Mouse (Mus musculus) hindbrain, embryonic 15.5 days (tissue): ENCODE data around the gene Sh3yl1. TPM values are rescaled to one million over a fixed set of nuclear protein-coding genes. Genes with fewer than 3 reads are reported as not detected.

Experiments used
- ATAC-seq: fragments of 200-750 bp; cut with Nextera tagmentation; 2 replicates; pipeline ENCODE4 v1.8.0; 2017; ENCODE audit warnings: low read depth, moderate number of reproducible peaks, moderate TSS enrichment; ENCODE audit not compliant: low FRiP score
- H3K27ac ChIP-seq: fragments of 300-500 bp; sonication (generic); replicated peaks from 2 replicates; pipeline ENCODE4 v1.5.1; 2015; ENCODE audit warnings: mild to moderate bottlenecking, inconsistent platforms
- H3K27me3 ChIP-seq: fragments of 300-500 bp; sonication (generic); 2 replicates; pipeline ENCODE4 v1.6.1; 2015; ENCODE audit warnings: control low read depth, inconsistent platforms
- H3K36me3 ChIP-seq: fragments of 300-500 bp; sonication (generic); 2 replicates; pipeline ENCODE4 v1.6.1; 2015; ENCODE audit warnings: control low read depth, inconsistent platforms
- H3K4me1 ChIP-seq: fragments of 300-500 bp; sonication (generic); replicated peaks from 2 replicates; pipeline ENCODE4 v1.6.1; 2015; ENCODE audit warnings: control low read depth, inconsistent platforms
- H3K4me2 ChIP-seq: fragments of 300-500 bp; sonication (generic); 2 replicates; pipeline ENCODE4 v1.6.1; 2015; ENCODE audit warnings: moderate library complexity, mild to moderate bottlenecking, inconsistent platforms
- H3K4me3 ChIP-seq: fragments of 300-500 bp; sonication (generic); 2 replicates; pipeline ENCODE4 v1.5.1; 2015; ENCODE audit warnings: mild to moderate bottlenecking, inconsistent platforms
- H3K9ac ChIP-seq: fragments of 300-500 bp; sonication (generic); 2 replicates; pipeline ENCODE4 v1.6.1; 2015; ENCODE audit warnings: inconsistent platforms
- H3K9me3 ChIP-seq: fragments of 300-500 bp; sonication (generic); 2 replicates; pipeline ENCODE4 v1.6.1; 2016; ENCODE audit warnings: control low read depth, inconsistent platforms
- WGBS: fragments of 180-500 bp; shearing (Covaris S2); methylation state at CpG from one replicate; pipeline ENCODE4 v1.1.7; 2015; 5-methylcytosine and 5-hydroxymethylcytosine counted together
- polyA plus RNA-seq: library from polyadenylated mRNA; unstranded; fragments of >200 nt; fragmentation: Nextera tagmentation; extraction: Ambion mirVana; gene quantifications from 2 replicates; pipeline ENCODE4 v1.2.1, GENCODE M21; 2015

The Sh3yl1 gene
- polyA plus RNA-seq, 1 experiment from 2014 or later, result 48.7 TPM

GRCm38 (mm10) chr12:30897039-30897438 lies 14.4 kb upstream of the Sh3yl1 start:
- H3K4me1 ChIP-seq, result no peaks in the 10 kb centered on the region
- H3K9ac ChIP-seq, result no peak overlapping the region
- WGBS, result over 99% methylated on average over 4 of the region's 4 CpGs
- H3K27me3 ChIP-seq, result no peaks in the 10 kb centered on the region
- H3K4me2 ChIP-seq, result no peak overlapping the region
- H3K36me3 ChIP-seq, result peaks cover 18% of the 10 kb centered on the region
- H3K27ac ChIP-seq, result no peak overlapping the region
- no peak overlapping the region for H3K4me3 ChIP-seq
- no peaks in the 10 kb centered on the region for H3K9me3 ChIP-seq
- ATAC-seq, result no peak

GRCm38 (mm10) chr12:30908658-30909057 lies 2.8 kb upstream of the Sh3yl1 start:
- peaks cover 23% of the 10 kb centered on the region for H3K4me1 ChIP-seq
- H3K27ac ChIP-seq, result no peak overlapping the region
- no peak overlapping the region for H3K9ac ChIP-seq
- peaks cover 1% of the 10 kb centered on the region; the same call in 1 of the 2 replicates for H3K36me3 ChIP-seq
- H3K9me3 ChIP-seq, result no peaks in the 10 kb centered on the region
- no peaks in the 10 kb centered on the region for H3K27me3 ChIP-seq
- no peak overlapping the region for H3K4me3 ChIP-seq
- H3K4me2 ChIP-seq, result no peak overlapping the region
- 94% methylated on average over 1 of the region's 1 CpGs for WGBS
- no peak for ATAC-seq

- 86% methylated on average over 2 of the region's 2 CpGs for WGBS
- Histone ChIP-seq H3K27me3 (no peaks in the 10 kb centered on the region), H3K36me3 (no peaks in the 10 kb centered on the region), H3K27ac (no peak overlapping the region), H3K4me2 (peak overlapping the region; percentile 66; the same call in 1 of the 2 replicates), H3K4me3 (no peak overlapping the region), H3K4me1 (peaks cover 25% of the 10 kb centered on the region), H3K9ac (no peak overlapping the region), H3K9me3 (no peaks in the 10 kb centered on the region)
- no peak for ATAC-seq
Observed at GRCm38 (mm10) chr12:30909881-30910280, 1.6 kb upstream of the Sh3yl1 start.

GRCm38 (mm10) chr12:30910860-30911259 lies 608 bp upstream of the Sh3yl1 start:
- Histone ChIP-seq H3K4me1 (peaks cover 25% of the 10 kb centered on the region), H3K27ac (peak overlapping the region; percentile 72), H3K36me3 (no peaks in the 10 kb centered on the region), H3K9ac (peak overlapping the region; percentile 85), H3K4me2 (peak overlapping the region; percentile 66), H3K9me3 (no peaks in the 10 kb centered on the region), H3K27me3 (no peaks in the 10 kb centered on the region), H3K4me3 (peak overlapping the region; percentile 77)
- WGBS, result 19% methylated on average over 8 of the region's 8 CpGs
- ATAC-seq, result no peak

- peak overlapping the region; percentile 70 for H3K27ac ChIP-seq
- no peak; the same call in 1 of the 2 replicates for ATAC-seq
Observed at GRCm38 (mm10) chr12:30912048-30912381, 547 bp downstream of the Sh3yl1 start.

DNA sequence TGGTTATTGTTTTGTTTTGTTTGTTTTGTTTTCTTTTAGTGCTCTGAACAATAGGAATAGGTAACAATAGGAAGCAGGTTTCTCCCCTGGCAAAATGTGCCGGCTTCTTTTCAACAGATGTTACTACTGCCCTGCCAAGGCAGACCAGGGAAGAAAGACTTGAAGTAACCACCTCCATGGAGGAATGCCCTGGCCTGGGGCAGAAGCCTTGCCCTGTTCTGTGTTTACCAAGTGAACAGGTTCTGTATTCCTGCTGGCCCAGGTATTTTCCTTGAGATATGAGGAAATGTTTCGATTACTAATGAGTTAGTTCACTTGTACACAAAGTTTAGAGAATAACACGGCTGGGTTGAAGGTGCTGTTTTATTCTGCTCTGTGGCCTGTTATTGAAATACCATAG lies 1.4 kb downstream of the Sh3yl1 start:
- no peaks in the 10 kb centered on the region for H3K36me3 ChIP-seq
- H3K9ac ChIP-seq, result peak overlapping the region; percentile 85
- H3K27ac ChIP-seq, result no peak overlapping the region
- no peaks in the 10 kb centered on the region for H3K9me3 ChIP-seq
- 58% methylated on average over 3 of the region's 3 CpGs for WGBS
- H3K4me1 ChIP-seq, result peaks cover 25% of the 10 kb centered on the region
- no peaks in the 10 kb centered on the region for H3K27me3 ChIP-seq
- ATAC-seq, result no peak
- H3K4me2 ChIP-seq, result peak overlapping the region; percentile 70
- H3K4me3 ChIP-seq, result peak overlapping the region; percentile 77

More at GRCm38 (mm10) chr12:30912048-30912381, 547 bp downstream of the Sh3yl1 start:
- Histone ChIP-seq H3K9ac (peak overlapping the region; percentile 85), H3K4me1 (peaks cover 25% of the 10 kb centered on the region), H3K9me3 (no peaks in the 10 kb centered on the region), H3K4me2 (peak overlapping the region; percentile 70), H3K4me3 (peak overlapping the region; percentile 77), H3K27me3 (no peaks in the 10 kb centered on the region), H3K36me3 (no peaks in the 10 kb centered on the region)
- under 1% methylated on average over 19 of the region's 19 CpGs for WGBS

DNA sequence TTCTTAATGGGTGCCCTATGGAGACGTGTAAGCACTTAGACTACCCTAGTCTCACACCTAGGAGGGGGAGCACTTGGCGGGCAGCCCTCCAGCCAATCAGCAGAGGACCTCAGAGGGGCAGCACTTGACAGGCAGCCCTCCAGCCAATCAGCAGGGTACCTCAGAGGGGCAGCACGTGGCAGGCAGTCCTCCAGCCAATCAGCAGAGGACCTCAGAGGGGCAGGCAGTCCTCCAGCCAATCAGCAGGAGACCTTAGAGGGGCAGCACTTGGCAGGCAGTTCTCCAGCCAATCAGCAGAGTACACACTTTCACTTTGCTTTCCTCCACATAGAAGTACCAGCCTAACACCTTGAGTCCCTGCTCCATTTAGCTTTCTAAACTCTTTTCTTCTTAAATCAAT lies 10.9 kb downstream of the Sh3yl1 start:
- H3K9me3 ChIP-seq, result no peaks in the 10 kb centered on the region
- no peak overlapping the region for H3K4me2 ChIP-seq
- 75% methylated on average over 3 of the region's 3 CpGs for WGBS
- H3K9ac ChIP-seq, result no peak overlapping the region
- no peak overlapping the region for H3K27ac ChIP-seq
- no peak overlapping the region for H3K4me3 ChIP-seq
- H3K36me3 ChIP-seq, result peaks cover 7% of the 10 kb centered on the region
- no peaks in the 10 kb centered on the region for H3K4me1 ChIP-seq
- no peaks in the 10 kb centered on the region for H3K27me3 ChIP-seq
- no peak for ATAC-seq

GRCm38 (mm10) chr12:30928182-30928581 lies 16.7 kb downstream of the Sh3yl1 start:
- Histone ChIP-seq H3K27me3 (no peaks in the 10 kb centered on the region), H3K36me3 (peaks cover 11% of the 10 kb centered on the region), H3K4me3 (no peak overlapping the region), H3K4me1 (no peaks in the 10 kb centered on the region), H3K27ac (no peak overlapping the region), H3K9me3 (no peaks in the 10 kb centered on the region), H3K9ac (no peak overlapping the region), H3K4me2 (no peak overlapping the region)
- no peak for ATAC-seq
- 94% methylated on average over 6 of the region's 6 CpGs for WGBS

- H3K36me3 ChIP-seq, result peaks cover 5% of the 10 kb centered on the region; the same call in 1 of the 2 replicates
- no peaks in the 10 kb centered on the region for H3K27me3 ChIP-seq
- WGBS, result 82% methylated on average over 2 of the region's 2 CpGs
- no peak overlapping the region for H3K27ac ChIP-seq
- no peaks in the 10 kb centered on the region for H3K9me3 ChIP-seq
- no peaks in the 10 kb centered on the region for H3K4me1 ChIP-seq
- ATAC-seq, result no peak
- no peak overlapping the region for H3K9ac ChIP-seq
- H3K4me2 ChIP-seq, result no peak overlapping the region
- H3K4me3 ChIP-seq, result no peak overlapping the region
Observed at GRCm38 (mm10) chr12:30933299-30933698, 21.8 kb downstream of the Sh3yl1 start.

GRCm38 (mm10) chr12:30936899-30937298 lies 25.4 kb downstream of the Sh3yl1 start:
- 82% methylated on average over 2 of the region's 2 CpGs for WGBS
- no peak overlapping the region for H3K9ac ChIP-seq
- no peaks in the 10 kb centered on the region for H3K27me3 ChIP-seq
- H3K4me2 ChIP-seq, result no peak overlapping the region
- H3K27ac ChIP-seq, result no peak overlapping the region
- no peak for ATAC-seq
- peaks cover 21% of the 10 kb centered on the region for H3K36me3 ChIP-seq
- H3K9me3 ChIP-seq, result no peaks in the 10 kb centered on the region
- no peak overlapping the region for H3K4me3 ChIP-seq
- no peaks in the 10 kb centered on the region for H3K4me1 ChIP-seq

- Histone ChIP-seq H3K4me3 (no peak overlapping the region), H3K36me3 (peaks cover 55% of the 10 kb centered on the region)
Observed at GRCm38 (mm10) chr12:30943057-30943986, 31.9 kb downstream of the Sh3yl1 start.

DNA sequence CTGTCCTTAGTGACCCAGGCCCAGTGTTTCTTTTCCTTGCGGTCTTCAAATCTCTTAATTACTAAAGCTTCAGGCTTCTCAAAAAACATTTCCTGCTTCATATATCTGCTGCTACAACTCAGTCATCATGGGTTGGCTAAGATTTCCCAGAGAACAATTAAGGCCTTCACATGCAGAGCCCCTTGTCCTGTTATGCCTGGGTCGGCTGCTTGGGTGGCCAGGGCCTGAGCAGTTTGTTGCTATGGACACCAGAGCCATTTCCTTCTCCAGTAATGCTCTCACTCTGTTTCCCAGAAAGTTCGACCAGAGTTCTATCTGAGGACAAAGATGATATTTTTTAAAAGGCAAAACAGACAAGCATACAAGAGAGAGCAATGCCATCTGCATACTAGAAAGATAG lies 32.7 kb downstream of the Sh3yl1 start:
- no peak overlapping the region for H3K4me2 ChIP-seq
- no peak for ATAC-seq
- no peak overlapping the region for H3K9ac ChIP-seq
- H3K27me3 ChIP-seq, result no peaks in the 10 kb centered on the region
- peaks cover 58% of the 10 kb centered on the region for H3K36me3 ChIP-seq
- no peaks in the 10 kb centered on the region for H3K9me3 ChIP-seq
- H3K27ac ChIP-seq, result no peak overlapping the region
- 41% methylated on average over 3 of the region's 3 CpGs for WGBS
- no peaks in the 10 kb centered on the region for H3K4me1 ChIP-seq
- no peak overlapping the region for H3K4me3 ChIP-seq

More at GRCm38 (mm10) chr12:30943057-30943986, 31.9 kb downstream of the Sh3yl1 start:
- no peaks in the 10 kb centered on the region for H3K9me3 ChIP-seq
- H3K9ac ChIP-seq, result no peak overlapping the region
- no peak overlapping the region for H3K4me2 ChIP-seq
- H3K27ac ChIP-seq, result no peak overlapping the region
- no peak for ATAC-seq
- 89% methylated on average over 14 of the region's 14 CpGs for WGBS
- no peaks in the 10 kb centered on the region for H3K4me1 ChIP-seq
- no peaks in the 10 kb centered on the region for H3K27me3 ChIP-seq
